Mouse (Mus musculus) left cerebral cortex, postnatal 10 days (tissue): ENCODE data around the gene Nbeal2. TPM values are rescaled to one million over a fixed set of nuclear protein-coding genes. Genes with fewer than 3 reads are reported as not detected.
"Not testable (repeated sequence)": the region's sequence is repeated elsewhere in the genome, so short reads cannot be mapped to it uniquely, and the experiment has no call there.

Experiments used
- DNase-seq, 2 experiments: peaks; one replicate each; pipeline ENCODE4 v3.0.0; 2021 to 2022; ENCODE audit warnings: low spot score in 2 of 2, mixed read lengths in 1 of 2; ENCODE audit errors: extremely low spot score in 1 of 2
- intact Hi-C: fragments of 180-260 bp; cut with DNase I; formaldehyde crosslinking; loops from one replicate; pipeline ENCODE4 v1.15.1; 2025
- total RNA-seq, 2 experiments: library from RNA; stranded (reverse); gene quantifications; 2 replicates each; pipeline ENCODE4 v1.2.3; 2021

The Nbeal2 gene
- 10 to 100 TPM; 12.6 to 12.7 TPM for total RNA-seq

DNA sequence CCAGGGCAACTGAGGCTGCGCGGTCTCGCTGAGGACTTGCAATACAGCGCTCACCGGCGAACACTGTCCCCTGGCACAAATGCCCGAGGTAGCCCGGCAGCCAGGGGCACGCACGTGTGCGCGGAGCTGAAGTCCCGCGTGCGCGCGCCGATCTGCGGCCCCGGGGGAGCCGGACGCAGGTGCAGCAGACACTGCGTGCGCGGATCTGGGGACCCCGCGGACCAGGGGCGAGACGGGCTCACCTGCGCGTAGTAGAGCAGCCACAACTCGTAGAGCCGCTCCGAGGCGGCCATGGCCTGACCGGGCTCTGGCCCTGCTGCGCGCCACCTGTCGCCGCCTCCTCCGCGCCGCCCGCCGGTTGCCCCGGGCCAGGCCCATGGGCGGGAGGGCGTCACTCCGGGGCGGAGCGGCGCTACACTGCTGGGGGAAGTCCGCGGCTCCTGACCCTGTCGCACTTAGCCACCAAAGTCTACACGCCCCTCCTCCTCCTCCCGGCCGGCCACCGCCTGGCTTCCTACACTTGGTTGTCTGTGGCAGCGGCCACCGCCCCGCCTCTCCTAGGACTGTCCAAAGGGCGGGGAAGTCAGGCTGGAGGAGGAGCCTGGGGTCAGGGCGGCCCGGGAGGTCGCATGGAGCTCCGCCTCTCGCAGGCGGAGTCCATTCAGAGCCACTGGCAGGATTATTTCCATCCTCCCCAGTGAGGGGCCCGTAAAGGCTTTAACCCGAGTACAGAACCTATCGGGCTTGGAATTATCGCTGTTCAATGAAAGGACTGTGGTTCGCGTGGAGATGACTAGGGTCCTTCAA, at the start of gene Nbeal2:
Gene Nbeal2 (minus strand): TSS at position 507 of the 807 bp plus-strand sequence.
- intact Hi-C loops = no loop called here
- DNase-seq = peak; percentile 74 to 95

DNA sequence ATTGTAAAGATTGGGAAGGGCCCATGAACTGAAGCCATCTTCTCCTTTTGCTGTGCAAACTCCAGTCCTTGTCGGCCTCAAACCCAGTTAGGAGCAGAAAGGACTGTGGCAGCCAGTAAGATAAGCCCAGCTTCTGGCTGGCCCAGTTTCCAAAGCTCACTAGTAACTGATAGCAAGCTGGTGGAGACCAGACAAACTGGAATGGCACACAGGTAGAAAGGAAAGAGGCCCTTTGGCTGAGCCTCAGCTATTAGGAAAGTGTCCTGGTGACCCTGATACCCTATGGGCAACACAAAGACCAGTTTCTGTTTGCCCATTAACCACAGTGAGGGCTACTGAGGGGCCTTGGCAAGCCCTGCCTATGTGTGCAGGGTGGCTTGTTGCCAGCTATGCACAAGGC, 48.9 kb upstream of the Nbeal2 start:
- no peak for DNase-seq
- intact Hi-C loops = loop anchor here (10.0 kb wide), 2 partner anchors 258 to 288 kb away; partner anchors contain the start of gene Ngp

GRCm38 (mm10) chr9:110701114-110702032, 47.4 kb upstream of the Nbeal2 start:
- DNase-seq = no peak
- intact Hi-C loops = loop anchor here (10.0 kb wide), 2 partner anchors 257 to 287 kb away; partner anchors contain the start of gene Ngp

DNA sequence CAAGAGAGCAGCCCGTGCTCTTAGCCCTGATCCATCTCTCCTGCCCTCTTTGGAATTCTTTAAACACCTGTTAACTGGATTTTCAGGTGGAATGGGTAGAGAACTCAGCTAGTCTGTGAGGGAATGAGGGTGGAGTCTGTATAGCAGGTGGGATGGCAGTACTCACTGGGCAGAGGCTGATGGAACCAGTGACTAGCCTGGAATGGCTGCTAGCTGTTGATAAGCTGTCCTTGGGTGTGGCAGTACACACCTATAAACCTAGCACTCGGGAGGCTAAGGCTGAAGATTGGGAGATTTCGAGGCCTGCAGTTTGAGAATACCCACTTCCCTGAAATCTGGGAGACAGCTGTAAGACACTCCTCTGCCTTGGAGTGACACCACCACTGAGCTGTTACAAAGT, 45.6 kb upstream of the Nbeal2 start:
- intact Hi-C loops = no loop called here
- DNase-seq = no peak

DNA sequence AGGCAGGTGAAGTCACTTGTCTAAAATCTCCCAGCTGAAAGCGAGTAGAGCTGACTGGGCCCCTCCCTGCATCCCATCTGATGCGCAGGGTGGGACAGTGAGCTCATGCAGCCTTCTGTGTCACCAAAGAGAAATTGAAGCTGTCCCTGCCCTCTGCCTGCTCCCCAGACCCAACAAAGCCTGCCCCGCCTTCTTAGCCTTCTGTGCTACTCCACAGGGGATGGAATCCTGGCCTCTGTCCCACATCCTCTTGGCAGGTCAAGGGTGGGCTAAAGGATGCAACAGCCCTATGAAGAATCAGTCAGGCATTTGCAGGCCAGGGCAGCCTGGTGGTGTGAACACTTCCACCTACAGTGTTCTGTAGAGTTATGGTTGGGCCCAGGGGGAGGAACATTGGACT, 43.5 kb upstream of the Nbeal2 start:
- peak in 1 of 2 experiments; percentile 87 for DNase-seq
- intact Hi-C loops = no loop called here

GRCm38 (mm10) chr9:110696427-110696826, 42.5 kb upstream of the Nbeal2 start:
- intact Hi-C loops = no loop called here

GRCm38 (mm10) chr9:110695165-110695755, 41.3 kb upstream of the Nbeal2 start:
- intact Hi-C loops = no loop called here
- DNase-seq = no peak

More at GRCm38 (mm10) chr9:110696427-110696826, 42.5 kb upstream of the Nbeal2 start:
- no peak for DNase-seq

- intact Hi-C loops = no loop called here
- DNase-seq = no peak
Observed at GRCm38 (mm10) chr9:110689261-110689779, 35.4 kb upstream of the Nbeal2 start.

GRCm38 (mm10) chr9:110687846-110688245, 33.9 kb upstream of the Nbeal2 start:
- intact Hi-C loops = no loop called here
- DNase-seq = no peak

DNA sequence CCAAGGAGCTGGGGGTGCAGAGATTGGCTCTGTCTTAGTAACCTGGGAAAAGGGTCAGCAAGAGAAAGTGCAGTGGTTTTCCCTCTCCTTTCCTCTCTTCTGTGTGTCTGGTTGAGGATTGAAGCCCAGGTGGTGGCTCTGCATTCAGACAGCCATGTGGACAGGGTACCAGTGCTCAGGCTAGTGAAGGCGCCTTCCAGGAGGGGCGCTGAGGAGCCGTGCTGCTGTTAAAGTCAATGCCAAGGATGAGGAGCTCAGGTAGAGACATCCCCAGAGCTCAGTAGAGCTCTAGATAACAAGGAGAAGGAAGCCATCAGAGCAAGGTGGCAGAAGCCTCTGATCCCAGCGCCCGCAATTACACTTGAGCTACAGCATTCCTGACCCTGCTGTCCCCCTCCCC, 33.1 kb upstream of the Nbeal2 start:
- intact Hi-C loops = no loop called here
- DNase-seq = no peak

DNA sequence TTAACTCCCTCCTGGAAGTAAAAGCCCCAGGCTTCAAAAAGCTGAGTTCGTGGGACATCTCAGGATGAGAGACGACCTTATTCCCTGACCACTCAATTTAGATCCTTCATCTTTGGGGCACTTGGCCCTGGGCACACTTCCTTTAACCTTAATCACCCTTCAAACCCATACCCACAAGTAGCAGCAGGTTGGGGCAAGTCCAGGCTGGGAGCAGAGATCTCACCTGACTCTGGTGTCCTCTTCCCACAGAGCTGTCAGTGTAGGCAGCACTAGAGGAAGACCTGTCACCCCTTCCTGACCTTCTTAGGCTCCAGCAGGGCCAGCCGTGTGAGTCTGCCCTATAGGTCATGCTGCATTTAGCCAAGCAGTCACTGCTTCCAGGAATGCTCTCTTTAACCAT, 32.5 kb upstream of the Nbeal2 start:
- DNase-seq = no peak
- intact Hi-C loops = no loop called here

DNA sequence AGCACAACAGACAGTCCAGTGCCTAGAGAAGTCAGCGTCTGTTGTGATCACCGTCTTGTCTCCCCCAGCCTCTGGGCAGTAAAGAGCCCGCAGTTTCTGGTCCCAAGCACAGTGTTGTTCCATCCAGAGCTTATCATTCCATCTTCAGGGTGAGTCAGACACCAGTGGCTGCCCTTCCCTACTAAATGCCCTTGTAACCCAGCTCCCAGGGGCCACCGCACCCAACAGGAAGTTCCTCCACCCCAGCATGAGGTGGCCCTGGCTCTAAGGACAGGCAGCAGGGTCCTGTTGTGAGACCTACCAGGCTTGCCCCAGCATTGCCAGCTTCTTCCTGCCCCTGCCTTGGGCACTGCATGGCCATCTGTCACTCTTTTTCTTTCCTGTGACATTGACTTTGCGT, 31.6 kb upstream of the Nbeal2 start:
- DNase-seq = no peak
- intact Hi-C loops = no loop called here

DNA sequence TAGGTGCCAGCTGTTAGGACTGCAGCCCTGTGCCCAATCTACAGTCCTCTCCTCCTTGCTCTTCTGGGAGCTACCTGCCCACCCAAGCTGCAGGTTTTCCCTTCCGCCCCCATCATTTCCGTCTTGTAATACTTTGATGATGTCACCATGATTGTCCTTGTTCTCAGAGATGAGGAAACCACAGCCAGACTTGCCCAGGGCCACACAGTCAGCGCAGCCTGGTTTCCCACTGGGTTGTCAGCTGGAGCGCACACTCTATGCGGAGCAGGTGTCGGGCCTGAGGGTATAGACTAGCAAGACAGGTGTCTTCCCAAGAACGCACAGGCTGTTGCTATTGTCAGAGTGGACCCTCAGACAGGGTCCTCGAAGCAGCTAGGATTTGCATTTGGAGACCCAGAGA, 31.2 kb upstream of the Nbeal2 start:
- intact Hi-C loops = no loop called here
- DNase-seq = no peak

- intact Hi-C loops = no loop called here
- DNase-seq = peak; percentile 55 to 86
Observed at GRCm38 (mm10) chr9:110684100-110684831, 30.3 kb upstream of the Nbeal2 start.

GRCm38 (mm10) chr9:110683574-110684099, 29.7 kb upstream of the Nbeal2 start:
- DNase-seq = no peak
- intact Hi-C loops = no loop called here

- DNase-seq, intact Hi-C loops: not testable (repeated sequence)
Observed at GRCm38 (mm10) chr9:110682697-110683096, 28.7 kb upstream of the Nbeal2 start.

- no peak for DNase-seq
Observed at GRCm38 (mm10) chr9:110682255-110682654, 28.3 kb upstream of the Nbeal2 start.

DNA sequence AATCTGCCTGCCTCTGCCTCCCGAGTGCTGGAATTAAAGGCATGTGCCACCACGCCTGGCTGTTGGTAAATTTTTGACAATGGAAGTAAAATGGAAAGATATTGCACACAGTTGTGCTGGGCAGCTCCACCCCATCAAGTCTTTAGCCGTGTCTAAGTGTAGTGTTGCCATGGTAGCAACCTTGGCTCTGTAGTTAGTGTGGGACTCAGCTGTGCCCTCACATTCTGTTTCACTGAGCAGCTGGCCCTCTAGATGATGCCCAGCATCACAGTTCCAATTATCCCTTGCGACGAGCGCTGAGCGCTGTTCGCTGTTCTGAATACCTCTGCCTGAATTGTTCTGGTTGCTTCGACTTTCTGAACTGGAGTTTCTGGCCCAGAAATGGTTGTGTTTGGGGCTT, 27.9 kb upstream of the Nbeal2 start:
- DNase-seq = peak in 1 of 2 experiments; percentile 28
- intact Hi-C loops = no loop called here

More at GRCm38 (mm10) chr9:110682255-110682654, 28.3 kb upstream of the Nbeal2 start:
- intact Hi-C loops = no loop called here
